Mouse (Mus musculus) heart, adult 2 months (tissue): ENCODE measurements around the gene Kptn.

ENCODE experiments used
- CTCF ChIP-seq: fragments of 200-600 bp; IDR thresholded peaks from 2 replicates; pipeline ENCODE4 v1.8.1; 2022; ENCODE audit warnings: antibody characterized with exemption, mild to moderate bottlenecking, moderate library complexity
- EP300 ChIP-seq: fragments of 200-500 bp; IDR thresholded peaks from 2 replicates; pipeline ENCODE4 v1.6.1; 2011; ENCODE audit warnings: low read depth, low read length, control low read depth; ENCODE audit not compliant: insufficient read depth

DNA sequence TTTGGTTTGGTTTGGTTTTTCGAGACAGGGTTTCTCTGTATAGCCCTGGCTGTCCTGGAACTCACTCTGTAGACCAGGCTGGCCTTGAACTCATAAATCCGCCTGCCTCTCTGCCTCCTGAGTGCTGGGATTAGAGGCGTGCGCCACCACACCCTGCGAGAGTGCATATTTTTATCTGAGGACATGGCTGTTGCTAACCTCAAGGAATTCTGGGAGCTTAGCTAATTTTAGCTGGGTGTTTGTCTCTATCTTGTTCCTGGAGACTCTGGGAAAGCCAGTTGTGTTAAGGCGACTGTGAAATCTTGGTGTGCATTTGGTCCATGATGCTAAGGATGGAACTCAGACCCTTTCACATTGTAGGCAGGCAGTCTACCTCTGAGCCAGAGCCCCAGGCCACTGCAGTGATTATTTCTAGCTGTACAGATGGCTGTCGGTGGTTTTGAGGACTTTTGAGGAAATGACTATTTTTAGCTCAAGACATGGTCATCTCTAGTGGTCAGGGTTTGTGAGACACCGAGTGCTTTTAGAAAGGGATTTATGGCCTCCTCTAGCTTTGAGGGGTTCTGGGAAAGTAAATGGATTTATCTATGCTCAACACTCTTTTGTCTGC, 36.5 kb downstream of the Kptn start:
- TF ChIP-seq CTCF: no peak
- no peak for TF ChIP-seq EP300
